Mouse (Mus musculus): Measurements from ENCODE around the gene Klra2. TPM values are rescaled to one million over a fixed set of nuclear protein-coding genes. Genes with fewer than 3 reads are reported as not detected.
"Not testable (repeated sequence)": the region's sequence is repeated elsewhere in the genome, so short reads cannot be mapped to it uniquely, and the experiment has no call there.

Klra2 gene
- polyA plus RNA-seq (2014; fragmentation: Nextera tagmentation; extraction: Ambion mirVana) = not detected in 2 replicates

- no peak within 1 kb of the TSS for H3K4me2 ChIP-seq
- H3K4me1 ChIP-seq (ENCODE audit: control insufficient read depth, insufficient read depth, low read length) = no peaks in the 10 kb centered on the region
- ATAC-seq (ENCODE audit: low FRiP score) (no peak), DNase-seq (ENCODE audit: low spot score, missing footprints) (no peak)
- 94% methylated on average over 2 of the region's 2 CpGs for WGBS
- H3K4me3 ChIP-seq (ENCODE audit: low read depth, low read length) = no peak within 1 kb of the TSS
- no peaks in the 10 kb centered on the region for H3K36me3 ChIP-seq (ENCODE audit: control insufficient read depth, insufficient read depth, low read length)
- H3K27ac ChIP-seq (ENCODE audit: low read depth, low read length) = no peak within 1 kb of the TSS
- H3K9me3 ChIP-seq (ENCODE audit: control insufficient read depth, low read length) = no peaks in the 10 kb centered on the region; the same call in 1 of the 2 replicates
- no peak within 1 kb of the TSS for H3K9ac ChIP-seq (ENCODE audit: low read length)
- no peaks in the 10 kb centered on the region for H3K27me3 ChIP-seq (ENCODE audit: control insufficient read depth, insufficient read depth, low read length)
Observed at GRCm38 (mm10) chr6:131247206-131247605, at the start of gene Klra2. Gene Klra2 (minus strand): TSS chr6:131247362.

DNA sequence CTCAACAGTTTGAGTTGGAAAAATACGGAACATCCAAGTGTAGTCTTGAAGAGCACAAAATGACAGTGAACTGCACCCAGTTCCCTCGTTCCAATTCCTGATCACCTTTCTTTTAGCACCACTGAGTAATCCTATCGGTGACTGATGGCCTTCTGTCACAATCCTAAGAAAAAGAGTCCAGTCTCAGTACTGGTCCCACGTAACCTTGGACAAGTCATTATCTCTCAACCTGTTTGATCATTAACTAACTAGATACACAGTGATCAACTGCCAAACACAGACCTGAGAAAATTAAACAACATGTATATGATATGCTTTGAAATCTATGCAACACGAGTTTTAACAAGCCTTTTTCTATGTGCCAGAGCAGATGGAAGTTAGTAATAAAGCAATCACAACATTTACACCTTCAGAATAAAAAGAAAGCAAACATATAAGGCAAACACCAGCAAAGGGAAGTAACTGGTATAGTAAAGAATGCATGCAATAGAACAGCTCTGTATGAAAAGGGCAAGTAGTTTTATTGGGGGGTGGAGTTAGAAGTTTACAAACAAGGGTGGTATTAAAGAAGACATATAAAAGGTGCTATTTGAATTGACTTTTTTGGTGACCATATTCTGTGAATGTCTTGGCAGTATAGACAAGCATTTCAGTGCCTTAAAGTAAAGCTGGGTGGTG is 47.4 kb upstream of the Klra2 start:
- no peaks in the 10 kb centered on the region for H3K27me3 ChIP-seq (ENCODE audit: control insufficient read depth, insufficient read depth, low read length)
- no peak overlapping the region for H3K4me3 ChIP-seq (ENCODE audit: low read depth, low read length)
- H3K9ac ChIP-seq (ENCODE audit: low read length) = no peak overlapping the region
- H3K27ac ChIP-seq (ENCODE audit: low read depth, low read length) = no peak overlapping the region
- no peaks in the 10 kb centered on the region for H3K36me3 ChIP-seq (ENCODE audit: control insufficient read depth, insufficient read depth, low read length)
- ATAC-seq (ENCODE audit: low FRiP score) (no peak), DNase-seq (ENCODE audit: low spot score, missing footprints) (no peak)
- WGBS = 89% methylated on average over 5 of the region's 5 CpGs
- H3K4me2 ChIP-seq = no peak overlapping the region
- H3K4me1 ChIP-seq (ENCODE audit: control insufficient read depth, insufficient read depth, low read length) = no peaks in the 10 kb centered on the region; the same call in 1 of the 2 replicates
- no peaks in the 10 kb centered on the region for H3K9me3 ChIP-seq (ENCODE audit: control insufficient read depth, low read length)

- ATAC-seq (ENCODE audit: low FRiP score) (no peak), DNase-seq (ENCODE audit: low spot score, missing footprints) (no peak)
- Histone ChIP-seq H3K4me1 (ENCODE audit: control insufficient read depth, insufficient read depth, low read length) (no peaks in the 10 kb centered on the region; the same call in 1 of the 2 replicates), H3K27ac (ENCODE audit: low read depth, low read length) (no peak overlapping the region), H3K27me3 (ENCODE audit: control insufficient read depth, insufficient read depth, low read length) (no peaks in the 10 kb centered on the region), H3K9ac (ENCODE audit: low read length) (no peak overlapping the region), H3K36me3 (ENCODE audit: control insufficient read depth, insufficient read depth, low read length) (no peaks in the 10 kb centered on the region), H3K9me3 (ENCODE audit: control insufficient read depth, low read length) (no peaks in the 10 kb centered on the region), H3K4me3 (ENCODE audit: low read depth, low read length) (no peak overlapping the region), H3K4me2 (no peak overlapping the region)
- 89% methylated on average over 5 of the region's 5 CpGs for WGBS
Observed at GRCm38 (mm10) chr6:131293916-131294315, 46.8 kb upstream of the Klra2 start.

DNA sequence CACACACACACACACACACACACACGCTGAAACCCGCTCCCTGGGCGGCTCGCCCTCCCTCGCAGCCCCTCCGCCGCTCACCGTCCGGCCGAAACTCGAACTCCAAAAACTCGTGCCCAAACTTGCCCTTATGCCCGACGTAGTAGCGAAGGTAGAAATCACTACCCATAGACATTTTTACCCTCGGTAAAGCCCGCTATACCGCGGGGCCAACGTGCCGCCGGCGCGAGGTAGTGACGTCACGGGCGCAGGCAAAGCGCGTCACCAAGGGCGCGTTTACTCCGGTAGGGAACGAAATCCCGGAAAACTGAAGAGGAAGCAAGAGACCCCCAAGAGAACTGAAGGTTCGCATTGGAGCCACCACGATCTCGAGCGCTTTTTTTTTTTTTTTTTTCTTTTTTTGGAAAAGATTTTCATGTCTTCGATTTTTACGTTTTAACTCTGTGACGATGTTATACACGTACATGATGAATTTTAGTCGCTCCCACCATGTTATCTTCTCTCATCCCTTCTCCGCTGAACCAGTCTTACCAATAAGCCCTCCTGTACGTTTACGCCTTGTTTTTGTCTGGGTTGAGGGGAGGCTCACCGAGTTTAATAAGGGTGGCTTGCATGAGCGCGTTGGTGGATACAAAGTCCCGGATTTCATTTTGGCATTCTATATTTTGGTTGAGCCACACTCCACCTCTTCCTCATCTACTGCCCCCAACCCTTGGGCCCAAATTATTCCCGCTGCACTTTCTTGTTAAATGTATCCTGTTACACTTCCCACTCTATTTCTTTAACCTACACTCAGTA is 46.0 kb upstream of the Klra2 start, which contains the start of gene Magohb:
Magohb (minus strand) TSS at position 254 of the 798 bp plus-strand sequence.
- 4% methylated on average over 42 of the region's 51 CpGs for WGBS
- Histone ChIP-seq H3K9ac (ENCODE audit: low read length) (peak within 1 kb of the TSS; percentile 74), H3K27ac (ENCODE audit: low read depth, low read length) (no peak within 1 kb of the TSS), H3K27me3 (ENCODE audit: control insufficient read depth, insufficient read depth, low read length) (no peaks in the 10 kb centered on the region), H3K9me3 (ENCODE audit: control insufficient read depth, low read length) (no peaks in the 10 kb centered on the region), H3K36me3 (ENCODE audit: control insufficient read depth, insufficient read depth, low read length) (no peaks in the 10 kb centered on the region), H3K4me2 (peak within 1 kb of the TSS; percentile 60), H3K4me1 (ENCODE audit: control insufficient read depth, insufficient read depth, low read length) (no peaks in the 10 kb centered on the region; the same call in 1 of the 2 replicates), H3K4me3 (ENCODE audit: low read depth, low read length) (peak within 1 kb of the TSS; percentile 62)
- ATAC-seq (ENCODE audit: low FRiP score) (peak; percentile 92), DNase-seq (ENCODE audit: low spot score, missing footprints) (peak; percentile 99)

- Histone ChIP-seq H3K4me1 (ENCODE audit: control insufficient read depth, insufficient read depth, low read length) (no peaks in the 10 kb centered on the region; the same call in 1 of the 2 replicates), H3K27me3 (ENCODE audit: control insufficient read depth, insufficient read depth, low read length) (no peaks in the 10 kb centered on the region), H3K4me3 (ENCODE audit: low read depth, low read length) (peak overlapping the region; percentile 62), H3K27ac (ENCODE audit: low read depth, low read length) (no peak overlapping the region), H3K9ac (ENCODE audit: low read length) (peak overlapping the region; percentile 74), H3K9me3 (ENCODE audit: control insufficient read depth, low read length) (no peaks in the 10 kb centered on the region), H3K4me2 (peak overlapping the region; percentile 60), H3K36me3 (ENCODE audit: control insufficient read depth, insufficient read depth, low read length) (no peaks in the 10 kb centered on the region)
- ATAC-seq (ENCODE audit: low FRiP score) (0 out of 2 replicates have a peak, but pooled peaks have one; percentile 14), DNase-seq (ENCODE audit: low spot score, missing footprints) (peak; percentile 90)
- WGBS = 26% methylated on average over 10 of the region's 10 CpGs
Observed at GRCm38 (mm10) chr6:131292276-131292990, 45.3 kb upstream of the Klra2 start.

GRCm38 (mm10) chr6:131290430-131290829 is 43.3 kb upstream of the Klra2 start:
- ATAC-seq (ENCODE audit: low FRiP score) = no peak
- no peak overlapping the region for H3K4me2 ChIP-seq
- H3K9me3 ChIP-seq (ENCODE audit: control insufficient read depth, low read length) = no peaks in the 10 kb centered on the region
- no peak for DNase-seq (ENCODE audit: low spot score, missing footprints)
- H3K36me3 ChIP-seq (ENCODE audit: control insufficient read depth, insufficient read depth, low read length) = no peaks in the 10 kb centered on the region
- no peak overlapping the region for H3K27ac ChIP-seq (ENCODE audit: low read depth, low read length)
- H3K4me1 ChIP-seq (ENCODE audit: control insufficient read depth, insufficient read depth, low read length) = no peaks in the 10 kb centered on the region; the same call in 1 of the 2 replicates
- H3K9ac ChIP-seq (ENCODE audit: low read length) = no peak overlapping the region
- no peak overlapping the region for H3K4me3 ChIP-seq (ENCODE audit: low read depth, low read length)
- H3K27me3 ChIP-seq (ENCODE audit: control insufficient read depth, insufficient read depth, low read length) = no peaks in the 10 kb centered on the region
- 25% methylated on average over 2 of the region's 2 CpGs for WGBS

DNA sequence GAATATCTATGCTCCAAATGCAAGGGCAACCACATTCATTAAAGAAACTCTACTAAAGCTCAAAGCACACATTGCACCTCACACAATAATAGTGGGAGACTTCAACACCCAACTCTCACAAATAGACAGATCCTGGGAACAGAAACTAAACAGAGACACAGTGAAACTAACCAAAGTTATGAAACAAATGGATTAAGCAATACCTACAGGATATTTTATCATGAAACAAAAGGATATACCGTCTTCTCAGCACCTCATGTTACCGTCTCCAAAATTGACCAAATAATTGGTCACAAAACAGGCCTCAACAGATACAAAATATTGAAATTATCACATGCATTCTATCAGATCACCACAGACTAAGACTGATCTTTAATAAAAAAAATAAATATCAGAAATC is 31.0 kb upstream of the Klra2 start:
- H3K27ac ChIP-seq (ENCODE audit: low read depth, low read length); H3K4me1 ChIP-seq (ENCODE audit: control insufficient read depth, insufficient read depth, low read length); H3K36me3 ChIP-seq (ENCODE audit: control insufficient read depth, insufficient read depth, low read length); H3K27me3 ChIP-seq (ENCODE audit: control insufficient read depth, insufficient read depth, low read length); H3K4me2 ChIP-seq; ATAC-seq (ENCODE audit: low FRiP score); DNase-seq (ENCODE audit: low spot score, missing footprints); H3K4me3 ChIP-seq (ENCODE audit: low read depth, low read length); H3K9ac ChIP-seq (ENCODE audit: low read length); H3K9me3 ChIP-seq (ENCODE audit: control insufficient read depth, low read length): not testable (repeated sequence)
- WGBS = 96% methylated on average over 2 of the region's 2 CpGs

DNA sequence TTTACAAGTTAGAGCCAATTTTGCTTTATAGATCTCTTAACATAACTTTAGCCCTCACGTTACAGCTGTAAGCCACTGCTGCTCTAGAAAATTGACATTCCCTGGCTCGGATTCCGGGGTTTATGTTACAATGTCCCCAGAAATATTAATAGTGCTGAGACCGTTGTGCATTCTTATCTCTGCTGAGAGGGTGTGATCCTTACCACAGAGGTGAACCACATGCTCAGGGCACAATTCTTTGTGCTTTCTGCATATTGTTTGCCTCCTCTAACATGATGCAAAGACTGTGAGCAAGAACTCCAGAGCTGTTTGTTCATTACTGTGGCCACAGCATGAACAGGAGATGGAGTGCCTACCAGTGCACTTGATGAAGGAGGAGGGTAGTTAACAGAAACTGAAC is 29.5 kb upstream of the Klra2 start:
- no peak for DNase-seq (ENCODE audit: low spot score, missing footprints)
- H3K9ac ChIP-seq (ENCODE audit: low read length) = no peak overlapping the region
- H3K27ac ChIP-seq (ENCODE audit: low read depth, low read length) = no peak overlapping the region
- 93% methylated on average over 4 of the region's 4 CpGs for WGBS
- H3K4me3 ChIP-seq (ENCODE audit: low read depth, low read length) = no peak overlapping the region
- H3K9me3 ChIP-seq (ENCODE audit: control insufficient read depth, low read length) = no peaks in the 10 kb centered on the region
- no peaks in the 10 kb centered on the region for H3K27me3 ChIP-seq (ENCODE audit: control insufficient read depth, insufficient read depth, low read length)
- no peaks in the 10 kb centered on the region for H3K36me3 ChIP-seq (ENCODE audit: control insufficient read depth, insufficient read depth, low read length)
- H3K4me1 ChIP-seq (ENCODE audit: control insufficient read depth, insufficient read depth, low read length) = no peaks in the 10 kb centered on the region
- H3K4me2 ChIP-seq = no peak overlapping the region
- no peak for ATAC-seq (ENCODE audit: low FRiP score)
